Comparison of ENCODE assay signal across 8 mouse cellular contexts in the genomic region with DNA sequence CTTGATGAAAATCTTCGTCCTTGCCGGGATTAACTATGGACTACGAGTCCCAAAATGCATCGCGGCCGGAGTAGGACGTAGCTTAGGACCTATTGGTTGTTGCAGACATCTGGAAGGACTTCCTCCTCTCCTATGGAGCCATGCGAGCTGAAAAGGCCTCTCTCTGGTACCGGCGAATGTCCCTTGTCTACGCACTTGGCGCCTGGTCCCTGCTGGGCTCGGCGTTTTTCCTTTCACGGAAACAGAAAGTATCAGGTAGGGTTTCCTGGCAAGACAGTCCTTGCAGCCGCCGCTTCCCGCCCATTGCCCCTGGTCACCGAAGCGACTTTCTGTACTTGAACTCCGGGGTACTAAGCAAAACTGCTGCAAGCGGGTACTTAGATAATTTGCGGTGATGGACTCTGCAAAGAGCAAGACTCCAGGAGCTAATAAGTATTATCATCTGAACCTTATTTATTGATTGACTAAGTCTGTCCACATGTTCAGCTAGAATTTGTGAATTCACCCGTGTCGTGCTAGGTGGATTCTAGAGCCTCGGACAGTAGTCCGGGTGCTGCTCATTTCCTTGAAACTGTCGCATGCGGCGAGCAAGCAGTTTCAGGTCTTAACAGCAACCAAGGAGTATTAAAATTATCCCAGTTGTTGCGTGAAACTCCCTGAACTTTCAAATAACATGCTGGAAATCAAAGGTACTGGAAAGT. TPM values are rescaled to one million over a fixed set of nuclear protein-coding genes. Genes with fewer than 3 reads are reported as not detected.
A peak's percentile ranks its signal among the peaks of the same experiment; 100 is the strongest.
DNase-seq lines count a peak whose midpoint lies in the region; ATAC-seq and TF ChIP-seq lines count a peak whose summit lies in the region.

A gene (plus strand): TSS at position 104 of the 701 bp plus-strand sequence.

- WGBS in forebrain, embryonic 12.5 days, result 3% methylated on average over 31 of the region's 31 CpGs
- WGBS in heart, postnatal 0 days, result under 1% methylated on average over 31 of the region's 31 CpGs
- under 1% methylated on average over 31 of the region's 31 CpGs for WGBS in large intestine, adult 2 months
- 1% methylated on average over 31 of the region's 31 CpGs for WGBS in liver, postnatal 0 days (ENCODE audit: insufficient replicate concordance)
- 2% methylated on average over 31 of the region's 31 CpGs for WGBS in neural tube, embryonic 14.5 days

- peak within 1 kb of the TSS; percentile 79 for H3K4me3 ChIP-seq in ES-Bruce4 (ENCODE audit: low read depth, low read length)
- peak within 1 kb of the TSS; percentile 62 for H3K4me3 ChIP-seq in forebrain, embryonic 12.5 days (replicated peaks)
- peak within 1 kb of the TSS; percentile 71 for H3K4me3 ChIP-seq in heart, postnatal 0 days (ENCODE audit: low read depth, low read length)
- peak within 1 kb of the TSS; percentile 67 for H3K4me3 ChIP-seq in liver, postnatal 0 days (ENCODE audit: low read depth, low read length)
- H3K4me3 ChIP-seq in neural tube, embryonic 14.5 days (ENCODE audit: low read depth, low read length), result peak within 1 kb of the TSS; percentile 62

- no peaks in the 10 kb centered on the region for H3K27me3 ChIP-seq in ES-Bruce4 (ENCODE audit: control insufficient read depth, insufficient read depth, low read length, poor library complexity, severe bottlenecking)
- H3K27me3 ChIP-seq in forebrain, embryonic 12.5 days, result no peaks in the 10 kb centered on the region
- H3K27me3 ChIP-seq in heart, postnatal 0 days (ENCODE audit: control insufficient read depth, insufficient read depth, low read length), result no peaks in the 10 kb centered on the region
- H3K27me3 ChIP-seq in liver, postnatal 0 days (ENCODE audit: insufficient read depth, low read length), result no peaks in the 10 kb centered on the region
- H3K27me3 ChIP-seq in neural tube, embryonic 14.5 days (ENCODE audit: control insufficient read depth, insufficient read depth, low read length), result no peaks in the 10 kb centered on the region

- peak within 1 kb of the TSS; percentile 41 for H3K9ac ChIP-seq in ES-Bruce4 (ENCODE audit: low read depth, poor library complexity, severe bottlenecking)
- peak within 1 kb of the TSS; percentile 60 for H3K9ac ChIP-seq in forebrain, embryonic 12.5 days
- H3K9ac ChIP-seq in heart, postnatal 0 days (replicated peaks; ENCODE audit: low read depth, low read length), result peak within 1 kb of the TSS; percentile 55
- H3K9ac ChIP-seq in liver, postnatal 0 days (replicated peaks), result peak within 1 kb of the TSS; percentile 71
- H3K9ac ChIP-seq in neural tube, embryonic 14.5 days (replicated peaks; ENCODE audit: low read depth, low read length), result peak within 1 kb of the TSS; percentile 63

- peak; percentile 96 for ATAC-seq in forebrain, embryonic 12.5 days (ENCODE audit: low FRiP score)
- ATAC-seq in heart, postnatal 0 days (ENCODE audit: insufficient read depth, low read depth), result peak; percentile 96
- peak; percentile 95 for ATAC-seq in liver, postnatal 0 days
- ATAC-seq in neural tube, embryonic 14.5 days (ENCODE audit: low read depth), result peak; percentile 98

- peak; percentile 22 for TF ChIP-seq POLR2A in ES-Bruce4 (IDR thresholded peaks at IDR 0.05; ENCODE audit: insufficient read depth, low read length)

- no peaks in the 10 kb centered on the region for H3K9me3 ChIP-seq in ES-Bruce4 (replicated peaks; ENCODE audit: control insufficient read depth, insufficient read depth, low read length, poor library complexity, severe bottlenecking)
- H3K9me3 ChIP-seq in forebrain, embryonic 12.5 days, result no peaks in the 10 kb centered on the region
- no peaks in the 10 kb centered on the region for H3K9me3 ChIP-seq in heart, postnatal 0 days (replicated peaks; ENCODE audit: control insufficient read depth, low read length)
- no peaks in the 10 kb centered on the region for H3K9me3 ChIP-seq in liver, postnatal 0 days (ENCODE audit: low read length)
- no peaks in the 10 kb centered on the region for H3K9me3 ChIP-seq in neural tube, embryonic 14.5 days (ENCODE audit: control insufficient read depth, low read length)

- no peak within 1 kb of the TSS for H3K27ac ChIP-seq in ES-Bruce4 (ENCODE audit: insufficient read depth, low read length)
- H3K27ac ChIP-seq in forebrain, embryonic 12.5 days, result no peak within 1 kb of the TSS
- peak within 1 kb of the TSS; percentile 56; the same call in 1 of the 2 replicates for H3K27ac ChIP-seq in heart, postnatal 0 days (ENCODE audit: low read depth)
- peak within 1 kb of the TSS; percentile 34; the same call in 1 of the 2 replicates for H3K27ac ChIP-seq in liver, postnatal 0 days (ENCODE audit: low read depth)
- H3K27ac ChIP-seq in neural tube, embryonic 14.5 days (ENCODE audit: low read depth, low read length), result no peak within 1 kb of the TSS

- no peaks in the 10 kb centered on the region for H3K4me1 ChIP-seq in ES-Bruce4 (ENCODE audit: control insufficient read depth, insufficient read depth, low read length)
- peaks cover 9% of the 10 kb centered on the region for H3K4me1 ChIP-seq in forebrain, embryonic 12.5 days
- H3K4me1 ChIP-seq in heart, postnatal 0 days (ENCODE audit: control insufficient read depth, insufficient read depth), result no peaks in the 10 kb centered on the region; the same call in 1 of the 2 replicates
- H3K4me1 ChIP-seq in liver, postnatal 0 days (ENCODE audit: insufficient read depth), result 0 out of 2 replicates have a peak, but pooled peaks cover 7% of the 10 kb centered on the region
- H3K4me1 ChIP-seq in neural tube, embryonic 14.5 days (ENCODE audit: control insufficient read depth, insufficient read depth, low read length), result peaks cover 5% of the 10 kb centered on the region; the same call in 1 of the 2 replicates

- no peaks in the 10 kb centered on the region for H3K36me3 ChIP-seq in ES-Bruce4 (ENCODE audit: control insufficient read depth, insufficient read depth, low read length, poor library complexity, severe bottlenecking)
- peaks cover 16% of the 10 kb centered on the region for H3K36me3 ChIP-seq in forebrain, embryonic 12.5 days (replicated peaks)
- peaks cover 11% of the 10 kb centered on the region for H3K36me3 ChIP-seq in heart, postnatal 0 days (replicated peaks; ENCODE audit: control insufficient read depth, insufficient read depth, low read length)
- H3K36me3 ChIP-seq in liver, postnatal 0 days (replicated peaks; ENCODE audit: insufficient read depth, low read length), result peaks cover 12% of the 10 kb centered on the region
- peaks cover 5% of the 10 kb centered on the region; the same call in 1 of the 2 replicates for H3K36me3 ChIP-seq in neural tube, embryonic 14.5 days (ENCODE audit: control insufficient read depth, insufficient read depth, low read length)

- no peak for TF ChIP-seq CTCF in ES-Bruce4 (IDR thresholded peaks at IDR 0.05; ENCODE audit: low read depth, low read length)
- no peak for TF ChIP-seq CTCF in heart, postnatal 0 days (IDR thresholded peaks at IDR 0.05; ENCODE audit: low read depth)
- TF ChIP-seq CTCF in liver, postnatal 0 days (IDR thresholded peaks at IDR 0.05; ENCODE audit: low read depth), result no peak

- peak; percentile 75 for DNase-seq in c-Kit-positive CD71-positive TER-119-positive erythroid progenitor cells, embryonic 14.5 days (ENCODE audit: low spot score)
- DNase-seq in heart, postnatal 0 days (ENCODE audit: low spot score), result peak; percentile 86
- peak; percentile 76 for DNase-seq in large intestine, adult 2 months (ENCODE audit: low read depth, low spot score)
- peak; percentile 77 for DNase-seq in liver, postnatal 0 days
- peak; percentile 80 for DNase-seq in testis, postnatal 10 days (ENCODE audit: low spot score)

- no peak for TF ChIP-seq EP300 in ES-Bruce4 (IDR thresholded peaks at IDR 0.05; ENCODE audit: insufficient read depth, low read depth, low read length)
- no peak for TF ChIP-seq EP300 in heart, postnatal 0 days (IDR thresholded peaks at IDR 0.05; ENCODE audit: low read depth)
- no peak for TF ChIP-seq EP300 in liver, postnatal 0 days (IDR thresholded peaks at IDR 0.05; ENCODE audit: low read depth)

- H3K4me2 ChIP-seq in forebrain, embryonic 12.5 days, result peak within 1 kb of the TSS; percentile 61
- H3K4me2 ChIP-seq in heart, postnatal 0 days (ENCODE audit: low read depth, low read length), result peak within 1 kb of the TSS; percentile 81
- H3K4me2 ChIP-seq in liver, postnatal 0 days (ENCODE audit: low read depth, low read length), result peak within 1 kb of the TSS; percentile 83
- peak within 1 kb of the TSS; percentile 74 for H3K4me2 ChIP-seq in neural tube, embryonic 14.5 days (ENCODE audit: low read depth, low read length)

RNA-seq across cellular contexts. Expression of the gene that starts here (rescaled TPM):
- polyA plus RNA-seq in ES-Bruce4 (2011; ENCODE audit: insufficient read depth, insufficient read length, low read depth, missing spikeins), result 14.3 and 16.8 TPM in 2 replicates
- polyA plus RNA-seq in forebrain, embryonic 12.5 days (2016; fragmentation: Nextera tagmentation; extraction: Ambion mirVana), result 47.5 and 49.8 TPM in 2 replicates
- 50.3 and 60.3 TPM in 2 replicates for total RNA-seq in heart, postnatal 0 days (2014; rRNA removed; ENCODE audit: low replicate concordance)
- polyA plus RNA-seq in heart, postnatal 0 days (2015; fragmentation: Nextera tagmentation; extraction: Ambion mirVana), result 93.4 and 94.8 TPM in 2 replicates
- polyA plus RNA-seq in large intestine, adult 2 months (2012; rRNA removed), result 4.4 and 4.7 TPM in 2 replicates
- 35.6 and 39.6 TPM in 2 replicates for polyA plus RNA-seq in liver, postnatal 0 days (2015; fragmentation: Nextera tagmentation; extraction: Ambion mirVana)
- 77.1 and 80.4 TPM in 2 replicates for polyA plus RNA-seq in neural tube, embryonic 14.5 days (2014; fragmentation: Nextera tagmentation; extraction: Ambion mirVana)

Comparison
In these comparisons a context has a peak if more than half of its experiments do, and no peak if none do; other contexts are left out.
1. H3K27ac ChIP-seq: peak in heart, postnatal 0 days (single experiment) and liver, postnatal 0 days (single experiment); none in ES-Bruce4 (single experiment), forebrain, embryonic 12.5 days (single experiment) and neural tube, embryonic 14.5 days (single experiment).
2. Peak in every context shown above with its lines, with median percentiles within 50 percentile points of each other: H3K4me3 ChIP-seq, H3K9ac ChIP-seq, DNase-seq, ATAC-seq and H3K4me2 ChIP-seq.